Mouse (Mus musculus): ENCODE results near the gene Arhgef16.
A peak's percentile ranks its signal among the peaks of the same experiment; 100 is the strongest.

GRCm38 (mm10) chr4:154333300-154333699, 31.8 kb upstream of the Arhgef16 start:
- TF ChIP-seq CTCF (IDR thresholded peaks at IDR 0.05) (peak; percentile 22; the same call in 1 of the 2 replicates), POLR2A (IDR thresholded peaks at IDR 0.05; ENCODE audit: insufficient read depth, low read depth, low read length) (no peak), EP300 (IDR thresholded peaks at IDR 0.05; ENCODE audit: insufficient read depth, low read depth, low read length) (0 out of 2 replicates have a peak, but pooled peaks have one; percentile 20)

All from heart, adult 2 months (tissue).